Mouse (Mus musculus): ENCODE results near the gene Wnk1.

DNA sequence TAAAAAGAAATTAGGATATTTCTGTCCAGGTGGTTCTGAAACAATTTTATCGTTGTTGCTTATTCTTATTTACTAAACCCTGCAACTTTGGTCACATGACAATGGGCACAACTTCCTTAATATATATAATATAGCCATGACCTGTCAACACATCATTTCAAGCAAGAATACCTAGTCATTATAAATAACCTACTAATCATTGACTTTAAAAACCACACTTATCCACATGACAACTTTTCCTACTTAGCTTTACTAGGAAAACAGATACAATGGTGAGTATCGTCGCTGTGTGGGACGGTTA, 2.0 kb upstream of the Wnk1 start:
- TF ChIP-seq GATA1 (IDR thresholded peaks at IDR 0.05; ENCODE audit: borderline replicate concordance, low read length), result no peak
- no peak for TF ChIP-seq FLI1 (IDR thresholded peaks at IDR 0.05; ENCODE audit: low read length)
